Mouse (Mus musculus): ENCODE data around the gene Med20.

GRCm38 (mm10) chr17:47599511-47600297 lies 11.7 kb upstream of the Med20 start:
- TF ChIP-seq CTCF (IDR thresholded peaks at IDR 0.05; ENCODE audit: control insufficient read depth, insufficient read depth, insufficient replicate concordance, low read depth, low read length) (no peak), POLR2A (IDR thresholded peaks at IDR 0.05; ENCODE audit: control insufficient read depth, low read depth, low read length) (no peak)
